Mouse (Mus musculus) kidney, postnatal 4 days (tissue): Measurements from ENCODE around the gene Polr2l.

Experiments
- DNase-seq, 2 experiments: peaks; one replicate each; pipeline ENCODE4 v3.0.0; 2021; ENCODE audit warnings: mixed read lengths in 2 of 2

Polr2l gene

GRCm38 (mm10) chr7:141431434-141432185 is 43.3 kb downstream of the Polr2l start:
- DNase-seq = no peak

GRCm38 (mm10) chr7:141430585-141431240 is 44.2 kb downstream of the Polr2l start:
- no peak for DNase-seq

GRCm38 (mm10) chr7:141429840-141430584 is 44.9 kb downstream of the Polr2l start:
- DNase-seq = no peak

- DNase-seq = peak; percentile 62 to 74
Observed at GRCm38 (mm10) chr7:141429310-141429709, 45.6 kb downstream of the Polr2l start, which contains the start of gene Cend1. Gene Cend1, minus strand, starts transcription at chr7:141429491.

GRCm38 (mm10) chr7:141428701-141429100 is 46.2 kb downstream of the Polr2l start:
- no peak for DNase-seq

- no peak for DNase-seq
Observed at GRCm38 (mm10) chr7:141426948-141427730, 47.8 kb downstream of the Polr2l start.

GRCm38 (mm10) chr7:141423811-141424210 is 51.1 kb downstream of the Polr2l start:
- DNase-seq = no peak
